Comparison of ENCODE assay signal across 8 mouse cellular contexts in genomic region chr6:54992734-54993260, GRCm38 (mm10). TPM values are rescaled to one million over a fixed set of nuclear protein-coding genes. Genes with fewer than 3 reads are reported as not detected.
DNase-seq lines count a peak whose midpoint lies in the region; ATAC-seq and TF ChIP-seq lines count a peak whose summit lies in the region.

Ggct (minus strand) TSS chr6:54992950.

- ATAC-seq in forebrain, postnatal 0 days = peak; percentile 100
- ATAC-seq in lung, embryonic 15.5 days (ENCODE audit: borderline replicate concordance, extremely low read depth, low FRiP score, low TSS enrichment) = peak; percentile 100

- TF ChIP-seq RAD21 in MEL (IDR thresholded peaks at IDR 0.05; ENCODE audit: low read depth, low read length) = no peak

- H3K9ac ChIP-seq in MEL (ENCODE audit: control insufficient read depth, low read depth, low read length, poor library complexity, severe bottlenecking) = peak within 1 kb of the TSS; percentile 68
- peak within 1 kb of the TSS; percentile 63 for H3K9ac ChIP-seq in forebrain, postnatal 0 days
- H3K9ac ChIP-seq in lung, embryonic 15.5 days = peak within 1 kb of the TSS; percentile 38

- H3K9me3 ChIP-seq in MEL (replicated peaks; ENCODE audit: insufficient read depth, low read length) = no peaks in the 10 kb centered on the region
- no peaks in the 10 kb centered on the region for H3K9me3 ChIP-seq in forebrain, postnatal 0 days (ENCODE audit: low read length)
- no peaks in the 10 kb centered on the region for H3K9me3 ChIP-seq in lung, embryonic 15.5 days

- TF ChIP-seq EP300 in MEL (IDR thresholded peaks at IDR 0.05; ENCODE audit: low read depth in 1 of 2, low read length in 2 of 2) = peak in 1 of 2 experiments; percentile 20; a peak in 1 of 4 replicates

- peak within 1 kb of the TSS; percentile 53 for H3K27ac ChIP-seq in MEL (ENCODE audit: control insufficient read depth, low read depth, low read length)
- peak within 1 kb of the TSS; percentile 60 for H3K27ac ChIP-seq in cerebellum, adult 2 months (ENCODE audit: insufficient read depth, low read length)
- no peak within 1 kb of the TSS for H3K27ac ChIP-seq in forebrain, postnatal 0 days (ENCODE audit: low read depth, low read length)
- peak within 1 kb of the TSS; percentile 46; the same call in 1 of the 2 replicates for H3K27ac ChIP-seq in lung, embryonic 15.5 days

- peak within 1 kb of the TSS; percentile 62 to 81 for H3K4me3 ChIP-seq in MEL (ENCODE audit: control insufficient read depth in 1 of 2, insufficient read depth in 1 of 2, low read depth in 2 of 2, low read length in 2 of 2)
- H3K4me3 ChIP-seq in cerebellum, adult 2 months (replicated peaks; ENCODE audit: insufficient read depth, low read depth, low read length) = peak within 1 kb of the TSS; percentile 73
- H3K4me3 ChIP-seq in forebrain, postnatal 0 days (ENCODE audit: low read depth, low read length) = peak within 1 kb of the TSS; percentile 60
- peak within 1 kb of the TSS; percentile 49 for H3K4me3 ChIP-seq in lung, embryonic 15.5 days

- peak; percentile 96 for DNase-seq in MEL (ENCODE audit: low read depth, low spot score)
- peak; percentile 98 to 99 for DNase-seq in cerebellum, adult 2 months
- peak; percentile 97 for DNase-seq in forebrain, postnatal 0 days
- peak; percentile 95 for DNase-seq in heart, postnatal 4 days
- DNase-seq in layer of hippocampus, adult 8-10 months (ENCODE audit: low spot score in 2 of 2) = peak; percentile 96
- peak; percentile 96 for DNase-seq in ovary, adult 18-20 months (ENCODE audit: low spot score)
- peak; percentile 95 for DNase-seq in thymus, postnatal 0 days (ENCODE audit: low spot score)

- peak; percentile 26 to 86; a peak in 3 of 4 replicates for TF ChIP-seq POLR2A in MEL (IDR thresholded peaks at IDR 0.05; ENCODE audit: control insufficient read depth in 1 of 2, insufficient read depth in 1 of 2, low read depth in 1 of 2, low read length in 2 of 2, poor library complexity in 1 of 2)
- peak; percentile 95 for TF ChIP-seq POLR2A in cerebellum, adult 2 months (IDR thresholded peaks at IDR 0.05; ENCODE audit: borderline replicate concordance, insufficient read depth, low read length)

- TF ChIP-seq CTCF in MEL (IDR thresholded peaks at IDR 0.05 in 2 of 3, conservative IDR thresholded peaks at IDR 0.05 in 1 of 3; ENCODE audit: control insufficient read depth in 1 of 3, insufficient read depth in 1 of 3, low read depth in 2 of 3, low read length in 3 of 3, poor library complexity in 1 of 3, severe bottlenecking in 1 of 3) = peak in 2 of 3 experiments; percentile 23 to 25; a peak in 3 of 6 replicates
- TF ChIP-seq CTCF in cerebellum, adult 2 months (IDR thresholded peaks at IDR 0.05; ENCODE audit: borderline replicate concordance, insufficient read depth, low read depth, low read length) = peak; percentile 73
- peak; percentile 75 for TF ChIP-seq CTCF in forebrain, postnatal 0 days (IDR thresholded peaks at IDR 0.05; ENCODE audit: low read depth)

- peaks cover 0 to 16% of the 10 kb centered on the region in 2 experiments; a peak in 2 of 4 replicates for H3K36me3 ChIP-seq in MEL (ENCODE audit: control insufficient read depth in 1 of 2, insufficient read depth in 2 of 2, low read length in 2 of 2)
- H3K36me3 ChIP-seq in forebrain, postnatal 0 days (ENCODE audit: insufficient read depth) = no peaks in the 10 kb centered on the region
- no peaks in the 10 kb centered on the region for H3K36me3 ChIP-seq in lung, embryonic 15.5 days

- peaks cover 2% of the 10 kb centered on the region for H3K79me2 ChIP-seq in MEL (ENCODE audit: control insufficient read depth, insufficient read depth, low read length, poor library complexity)

- peaks cover 0 to 16% of the 10 kb centered on the region in 2 experiments; a peak in 3 of 4 replicates for H3K4me1 ChIP-seq in MEL (ENCODE audit: control insufficient read depth in 1 of 2, insufficient read depth in 2 of 2, low read length in 2 of 2)
- H3K4me1 ChIP-seq in cerebellum, adult 2 months (ENCODE audit: control insufficient read depth, insufficient read depth, low read length) = no peaks in the 10 kb centered on the region; the same call in 1 of the 2 replicates
- 0 out of 2 replicates have a peak, but pooled peaks cover 4% of the 10 kb centered on the region for H3K4me1 ChIP-seq in forebrain, postnatal 0 days (ENCODE audit: insufficient read depth)
- H3K4me1 ChIP-seq in lung, embryonic 15.5 days = 0 out of 2 replicates have a peak, but pooled peaks cover 3% of the 10 kb centered on the region

- peak within 1 kb of the TSS; percentile 88 for H3K4me2 ChIP-seq in forebrain, postnatal 0 days (ENCODE audit: low read depth)
- peak within 1 kb of the TSS; percentile 88 for H3K4me2 ChIP-seq in lung, embryonic 15.5 days

- WGBS in cerebellum, adult 2 months = under 1% methylated on average over 41 of the region's 41 CpGs
- WGBS in forebrain, postnatal 0 days = 2% methylated on average over 41 of the region's 41 CpGs
- under 1% methylated on average over 41 of the region's 41 CpGs for WGBS in lung, embryonic 15.5 days

- no peaks in the 10 kb centered on the region; a peak in 1 of 4 replicates for H3K27me3 ChIP-seq in MEL (ENCODE audit: control insufficient read depth in 1 of 2, insufficient read depth in 2 of 2, low read length in 2 of 2)
- H3K27me3 ChIP-seq in cerebellum, adult 2 months (ENCODE audit: control insufficient read depth, insufficient read depth, low read length) = no peaks in the 10 kb centered on the region
- 0 out of 2 replicates have a peak, but pooled peaks cover 4% of the 10 kb centered on the region for H3K27me3 ChIP-seq in forebrain, postnatal 0 days (ENCODE audit: insufficient read depth, low read length)
- H3K27me3 ChIP-seq in lung, embryonic 15.5 days = no peaks in the 10 kb centered on the region

TF ChIP-seq in MEL, 35 proteins besides CTCF, POLR2A, EP300 and RAD21 (continues in another document):
- TF ChIP-seq CHD1 (IDR thresholded peaks at IDR 0.05; ENCODE audit: low read depth, low read length) = no peak
- TF ChIP-seq SIN3A (IDR thresholded peaks at IDR 0.05; ENCODE audit: low read length) = peak; percentile 72
- no peak for TF ChIP-seq RCOR1 (IDR thresholded peaks at IDR 0.05; ENCODE audit: low read depth, low read length)
- TF ChIP-seq TBP (IDR thresholded peaks at IDR 0.05; ENCODE audit: low read depth, low read length) = peak; percentile 84
- no peak for TF ChIP-seq ZKSCAN1 (IDR thresholded peaks at IDR 0.05; ENCODE audit: low read depth, low read length)
- no peak for TF ChIP-seq CHD2 (IDR thresholded peaks at IDR 0.05; ENCODE audit: low read length)
- no peak for TF ChIP-seq GATA1 (IDR thresholded peaks at IDR 0.05; ENCODE audit: low read depth, low read length)
- no peak for TF ChIP-seq MEF2A (IDR thresholded peaks at IDR 0.05; ENCODE audit: extremely low read depth, insufficient replicate concordance, low read depth, low read length, poor library complexity, severe bottlenecking)
- 0 out of 2 replicates have a peak, but pooled peaks have one; percentile 4 for TF ChIP-seq ETS1 (IDR thresholded peaks at IDR 0.05; ENCODE audit: low read depth, low read length)
- TF ChIP-seq ZMIZ1 (IDR thresholded peaks at IDR 0.05; ENCODE audit: low read depth, low read length) = peak; percentile 62; the same call in 1 of the 2 replicates
- no peak for TF ChIP-seq JUND (IDR thresholded peaks at IDR 0.05; ENCODE audit: low read depth, low read length)
- peak; percentile 72 for TF ChIP-seq MYC (IDR thresholded peaks at IDR 0.05; ENCODE audit: low read depth, low read length)
- TF ChIP-seq ZC3H11A (IDR thresholded peaks at IDR 0.05; ENCODE audit: low read depth, low read length) = no peak
- TF ChIP-seq ZNF384 (IDR thresholded peaks at IDR 0.05; ENCODE audit: low read depth, low read length) = no peak
- no peak for TF ChIP-seq MYB (IDR thresholded peaks at IDR 0.05; ENCODE audit: low read depth, low read length)
- TF ChIP-seq GABPA (IDR thresholded peaks at IDR 0.05; ENCODE audit: low read depth, low read length) = no peak
- TF ChIP-seq NRF1 (IDR thresholded peaks at IDR 0.05; ENCODE audit: insufficient read depth, low read depth, low read length, poor library complexity, severe bottlenecking) = peak; percentile 24; the same call in 1 of the 2 replicates
- TF ChIP-seq USF2 (IDR thresholded peaks at IDR 0.05; ENCODE audit: borderline replicate concordance in 1 of 2, insufficient read depth in 1 of 2, low read depth in 1 of 2, low read length in 2 of 2) = no peak
- TF ChIP-seq POLR2AphosphoS5 (IDR thresholded peaks at IDR 0.05; ENCODE audit: borderline replicate concordance, low read depth, low read length) = no peak
- TF ChIP-seq ELF1 (IDR thresholded peaks at IDR 0.05; ENCODE audit: low read depth, low read length) = no peak
- no peak for TF ChIP-seq MAFK (IDR thresholded peaks at IDR 0.05; ENCODE audit: borderline replicate concordance, low read depth, low read length)
- no peak for TF ChIP-seq KAT2A (conservative IDR thresholded peaks at IDR 0.05; ENCODE audit: low read depth, low read length)
- TF ChIP-seq E2F4 (IDR thresholded peaks at IDR 0.05; ENCODE audit: borderline replicate concordance, low read depth, low read length) = 0 out of 2 replicates have a peak, but pooled peaks have one; percentile 49
- TF ChIP-seq NELFE (IDR thresholded peaks at IDR 0.05; ENCODE audit: low read depth, low read length) = peak; percentile 85
- TF ChIP-seq TCF12 (IDR thresholded peaks at IDR 0.05; ENCODE audit: low read depth, low read length) = peak; percentile 36; the same call in 1 of the 2 replicates
- TF ChIP-seq MAX (IDR thresholded peaks at IDR 0.05; ENCODE audit: low read length) = peak; percentile 86
- TF ChIP-seq UBTF (IDR thresholded peaks at IDR 0.05; ENCODE audit: borderline replicate concordance, insufficient read depth, low read depth, low read length) = no peak
- TF ChIP-seq MAZ (IDR thresholded peaks at IDR 0.05; ENCODE audit: low read depth, low read length) = 0 out of 2 replicates have a peak, but pooled peaks have one; percentile 38
- TF ChIP-seq MXI1 (IDR thresholded peaks at IDR 0.05; ENCODE audit: low read depth, low read length) = peak; percentile 92

RNA-seq across cellular contexts. Expression of gene Ggct, which starts in this region (rescaled TPM):
- total RNA-seq in MEL (2012; rRNA removed) = 19.1 and 23.7 TPM in 2 replicates
- polyA plus RNA-seq in MEL (2012; ENCODE audit: insufficient read depth in 1 of 2, insufficient read length in 2 of 2, low read depth in 1 of 2, low replicate concordance in 2 of 2, missing spikeins in 1 of 2) = 10 to 100 TPM in 1 of 2 experiments, not detected in 1; 41.6 TPM
- 17.2 and 21.0 TPM in 2 replicates for polyA plus RNA-seq in cerebellum, adult 2 months (2012; rRNA removed)
- total RNA-seq in forebrain, postnatal 0 days (2014; rRNA removed) = 2.8 and 3.7 TPM in 2 replicates
- polyA plus RNA-seq in forebrain, postnatal 0 days (2015; fragmentation: Nextera tagmentation; extraction: Ambion mirVana) = 22.2 and 26.6 TPM in 2 replicates
- total RNA-seq in heart, postnatal 4 days (2021) = 10 to 100 TPM in 1 of 2 experiments, 1 to 10 TPM in 1; 8.8 to 10.2 TPM
- 10 to 100 TPM; 30.2 to 38.7 (median 34.5) TPM for total RNA-seq in layer of hippocampus, adult 8-10 months (2022)
- 7.0 and 7.4 TPM in 2 replicates for polyA plus RNA-seq in lung, embryonic 15.5 days (2015; fragmentation: Nextera tagmentation; extraction: Ambion mirVana)
- polyA plus RNA-seq in thymus, postnatal 0 days (2015; fragmentation: Nextera tagmentation; extraction: Ambion mirVana) = 12.9 and 16.6 TPM in 2 replicates

Comparison
In these comparisons a context has a peak if more than half of its experiments do, and no peak if none do; other contexts are left out.
1. CTCF ChIP-seq: peak in every context shown above with its lines; median percentile 75 in forebrain, postnatal 0 days; 73 in cerebellum, adult 2 months; 24 in MEL.